Mouse (Mus musculus) thymus, postnatal 25 days (tissue): Measurements from ENCODE around the gene Cfap97.
A peak's percentile ranks its signal among the peaks of the same experiment; 100 is the strongest.
"Not testable (repeated sequence)": the region's sequence is repeated elsewhere in the genome, so short reads cannot be mapped to it uniquely, and the experiment has no call there.

Experiments
- DNase-seq: peaks from one replicate; pipeline ENCODE4 v3.0.0; 2022

The Cfap97 gene

GRCm38 (mm10) chr8:46151202-46152062 lies at the start of gene Cfap97:
Cfap97 (plus strand) TSS chr8:46151771.
- DNase-seq: peak; percentile 51

GRCm38 (mm10) chr8:46103434-46103833 lies 48.1 kb upstream of the Cfap97 start:
- DNase-seq: no peak

GRCm38 (mm10) chr8:46107690-46108089 lies 43.9 kb upstream of the Cfap97 start:
- no peak for DNase-seq

- not testable (repeated sequence) for DNase-seq
These were observed 38.0 kb upstream of the Cfap97 start for GRCm38 (mm10) chr8:46113421-46114170.

GRCm38 (mm10) chr8:46117172-46117571 lies 34.4 kb upstream of the Cfap97 start:
- no peak for DNase-seq

- no peak for DNase-seq
These were observed 32.4 kb upstream of the Cfap97 start for GRCm38 (mm10) chr8:46119176-46119575.

GRCm38 (mm10) chr8:46122498-46122897 lies 29.1 kb upstream of the Cfap97 start:
- DNase-seq: no peak

- DNase-seq: no peak
These were observed 21.1 kb upstream of the Cfap97 start for GRCm38 (mm10) chr8:46130426-46130825.

GRCm38 (mm10) chr8:46135546-46135945 lies 16.0 kb upstream of the Cfap97 start:
- not testable (repeated sequence) for DNase-seq

GRCm38 (mm10) chr8:46137336-46137735 lies 14.2 kb upstream of the Cfap97 start:
- DNase-seq: no peak

GRCm38 (mm10) chr8:46137843-46138596 lies 13.6 kb upstream of the Cfap97 start:
- DNase-seq: no peak

- DNase-seq: no peak
These were observed 11.0 kb upstream of the Cfap97 start for GRCm38 (mm10) chr8:46140376-46141120.

- no peak for DNase-seq
These were observed 9.9 kb upstream of the Cfap97 start for GRCm38 (mm10) chr8:46141688-46142087.

GRCm38 (mm10) chr8:46142498-46143081 lies 9.0 kb upstream of the Cfap97 start:
- DNase-seq: no peak

GRCm38 (mm10) chr8:46143470-46143869 lies 8.1 kb upstream of the Cfap97 start:
- no peak for DNase-seq

GRCm38 (mm10) chr8:46143924-46144323 lies 7.6 kb upstream of the Cfap97 start:
- no peak for DNase-seq

GRCm38 (mm10) chr8:46146173-46146572 lies 5.4 kb upstream of the Cfap97 start:
- DNase-seq: no peak

GRCm38 (mm10) chr8:46149306-46149705 lies 2.3 kb upstream of the Cfap97 start:
- no peak for DNase-seq

- DNase-seq: no peak
These were observed 1.8 kb upstream of the Cfap97 start for GRCm38 (mm10) chr8:46149782-46150181.

GRCm38 (mm10) chr8:46152064-46153031 lies 777 bp downstream of the Cfap97 start, which contains the start of gene Snx25:
Snx25 (minus strand) TSS chr8:46152159.
- peak; percentile 96 for DNase-seq

GRCm38 (mm10) chr8:46153042-46153441 lies 1.5 kb downstream of the Cfap97 start:
- DNase-seq: no peak
